Mouse (Mus musculus): ENCODE results near the gene Mpo. TPM values are rescaled to one million over a fixed set of nuclear protein-coding genes. Genes with fewer than 3 reads are reported as not detected.

The Mpo gene
- polyA plus RNA-seq, 1 experiment from 2014 or later, result 3.7 TPM

DNA sequence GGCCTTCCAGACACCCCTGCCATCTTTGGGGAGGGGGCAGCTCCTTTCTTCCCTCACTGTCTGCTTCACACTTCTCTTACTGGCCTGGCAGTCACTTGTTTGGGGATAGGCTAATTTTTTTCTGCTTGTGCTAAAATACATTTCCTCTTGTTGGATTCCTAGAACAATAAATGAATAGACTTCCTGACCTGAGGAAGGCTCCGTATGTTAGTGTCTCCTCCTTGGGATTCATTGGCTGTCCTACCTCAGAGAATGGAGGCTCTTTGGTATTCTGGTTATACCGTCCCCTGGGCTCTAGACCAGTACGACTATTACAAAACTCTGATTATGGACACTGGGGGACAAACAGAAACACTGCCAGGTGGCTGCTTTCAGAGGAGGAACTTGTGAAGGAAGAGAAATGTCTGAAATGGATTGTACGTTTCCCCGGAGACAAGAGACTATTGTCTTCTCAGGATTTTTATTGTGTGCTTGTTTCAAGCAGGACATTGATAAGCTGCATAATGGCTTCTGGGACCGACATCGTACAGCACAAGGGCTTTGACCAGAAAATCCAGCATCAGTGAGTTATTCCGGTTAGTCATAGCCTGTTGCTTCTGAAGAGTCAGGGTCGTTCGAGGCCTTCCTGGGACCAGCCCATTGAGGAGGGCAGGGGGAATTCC, 35.0 kb downstream of the Mpo start, which contains the start of gene Lpo:
Lpo (minus strand) TSS at position 51 of the 662 bp plus-strand sequence.
- DNase-seq (ENCODE audit: low spot score), result no peak

DNA sequence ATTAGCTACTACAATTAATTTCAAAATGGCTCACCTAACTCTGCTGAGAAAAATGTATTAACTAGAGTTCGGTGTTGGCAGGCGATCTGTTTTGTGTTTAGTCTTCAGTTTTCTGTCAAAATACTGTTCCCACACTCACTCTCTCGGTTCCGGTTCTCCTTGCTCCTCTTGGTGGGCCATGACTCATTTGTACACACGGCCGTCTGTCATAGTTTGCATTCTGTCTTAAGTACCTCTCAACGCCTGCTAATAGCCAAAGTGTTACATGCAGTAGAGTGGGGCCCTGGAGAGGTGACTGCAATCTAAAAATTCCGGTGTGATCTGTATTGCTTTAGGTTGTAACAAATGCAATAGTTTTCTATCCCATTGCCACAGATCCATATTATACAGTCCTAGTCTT, 47.3 kb downstream of the Mpo start:
- H3K27ac ChIP-seq (replicated peaks; ENCODE audit: low read depth, low read length), result no peak overlapping the region
- no peak overlapping the region for H3K4me2 ChIP-seq (ENCODE audit: low read depth, severe bottlenecking)
- no peak overlapping the region for H3K4me3 ChIP-seq (ENCODE audit: low read depth, low read length)
- DNase-seq (ENCODE audit: low spot score) (no peak), ATAC-seq (ENCODE audit: insufficient number of reproducible peaks, low FRiP score, low TSS enrichment, low read depth) (no peak)
- no peaks in the 10 kb centered on the region for H3K4me1 ChIP-seq (ENCODE audit: control insufficient read depth, insufficient read depth, low read length)
- no peaks in the 10 kb centered on the region for H3K36me3 ChIP-seq (ENCODE audit: control insufficient read depth, insufficient read depth, low read length)
- 81% methylated on average over 8 of the region's 8 CpGs for whole genome bisulfite sequencing
- H3K9ac ChIP-seq (ENCODE audit: low read length), result no peak overlapping the region
- no peaks in the 10 kb centered on the region for H3K9me3 ChIP-seq (ENCODE audit: control insufficient read depth, low read length)
- H3K27me3 ChIP-seq (ENCODE audit: control insufficient read depth, insufficient read depth, low read length), result no peaks in the 10 kb centered on the region

More for the DNA sequence above, 35.0 kb downstream of the Mpo start, which contains the start of gene Lpo:
- Histone ChIP-seq H3K9ac (ENCODE audit: low read length) (no peak within 1 kb of the TSS), H3K4me1 (ENCODE audit: control insufficient read depth, insufficient read depth, low read length) (no peaks in the 10 kb centered on the region), H3K4me2 (ENCODE audit: low read depth, severe bottlenecking) (no peak within 1 kb of the TSS), H3K36me3 (ENCODE audit: control insufficient read depth, insufficient read depth, low read length) (no peaks in the 10 kb centered on the region), H3K9me3 (ENCODE audit: control insufficient read depth, low read length) (no peaks in the 10 kb centered on the region), H3K4me3 (ENCODE audit: low read depth, low read length) (no peak within 1 kb of the TSS), H3K27me3 (ENCODE audit: control insufficient read depth, insufficient read depth, low read length) (no peaks in the 10 kb centered on the region), H3K27ac (replicated peaks; ENCODE audit: low read depth, low read length) (no peak within 1 kb of the TSS)
- 78% methylated on average over 10 of the region's 10 CpGs for WGBS
- ATAC-seq (ENCODE audit: insufficient number of reproducible peaks, low FRiP score, low TSS enrichment, low read depth), result no peak

DNA sequence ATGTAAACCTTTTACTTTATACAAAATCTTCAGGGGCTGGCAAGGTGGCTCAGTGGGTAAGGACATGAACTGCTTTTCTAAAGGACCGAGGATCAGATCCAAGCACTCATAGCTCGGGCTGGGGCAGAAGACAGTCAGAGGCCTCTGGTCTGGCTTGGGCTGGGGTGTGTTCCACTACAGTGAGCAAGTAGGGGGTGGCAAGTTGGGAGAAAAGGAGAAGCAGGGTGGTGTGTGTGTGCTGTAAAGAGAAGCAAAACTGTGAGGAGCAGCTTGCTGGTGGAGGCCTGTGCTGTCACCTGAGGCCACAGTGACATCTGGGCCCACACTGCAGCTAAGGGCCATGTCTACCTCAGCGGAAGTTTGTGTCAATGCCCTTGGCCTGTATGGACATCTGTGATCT, 48.1 kb downstream of the Mpo start:
- WGBS, result 84% methylated on average over 3 of the region's 3 CpGs
- ATAC-seq (ENCODE audit: insufficient number of reproducible peaks, low FRiP score, low TSS enrichment, low read depth) (no peak), DNase-seq (ENCODE audit: low spot score) (no peak)
- Histone ChIP-seq H3K4me1 (ENCODE audit: control insufficient read depth, insufficient read depth, low read length) (no peaks in the 10 kb centered on the region), H3K36me3 (ENCODE audit: control insufficient read depth, insufficient read depth, low read length) (no peaks in the 10 kb centered on the region), H3K4me2 (ENCODE audit: low read depth, severe bottlenecking) (no peak overlapping the region), H3K27me3 (ENCODE audit: control insufficient read depth, insufficient read depth, low read length) (no peaks in the 10 kb centered on the region), H3K4me3 (ENCODE audit: low read depth, low read length) (no peak overlapping the region), H3K9ac (ENCODE audit: low read length) (no peak overlapping the region), H3K9me3 (ENCODE audit: control insufficient read depth, low read length) (no peaks in the 10 kb centered on the region), H3K27ac (replicated peaks; ENCODE audit: low read depth, low read length) (no peak overlapping the region)

- no peak overlapping the region for H3K4me2 ChIP-seq (ENCODE audit: low read depth, severe bottlenecking)
- no peaks in the 10 kb centered on the region for H3K27me3 ChIP-seq (ENCODE audit: control insufficient read depth, insufficient read depth, low read length)
- no peak overlapping the region for H3K9ac ChIP-seq (ENCODE audit: low read length)
- no peaks in the 10 kb centered on the region for H3K4me1 ChIP-seq (ENCODE audit: control insufficient read depth, insufficient read depth, low read length)
- no peak overlapping the region for H3K4me3 ChIP-seq (ENCODE audit: low read depth, low read length)
- no peaks in the 10 kb centered on the region for H3K36me3 ChIP-seq (ENCODE audit: control insufficient read depth, insufficient read depth, low read length)
- ATAC-seq (ENCODE audit: insufficient number of reproducible peaks, low FRiP score, low TSS enrichment, low read depth) (no peak), DNase-seq (ENCODE audit: low spot score) (no peak)
- H3K27ac ChIP-seq (replicated peaks; ENCODE audit: low read depth, low read length), result no peak overlapping the region
- 86% methylated on average over 12 of the region's 12 CpGs for WGBS
- no peaks in the 10 kb centered on the region for H3K9me3 ChIP-seq (ENCODE audit: control insufficient read depth, low read length)
These were observed 53.7 kb downstream of the Mpo start for GRCm38 (mm10) chr11:87846968-87847600.

- no peaks in the 10 kb centered on the region for H3K27me3 ChIP-seq (ENCODE audit: control insufficient read depth, insufficient read depth, low read length)
- H3K4me2 ChIP-seq (ENCODE audit: low read depth, severe bottlenecking), result no peak overlapping the region
- no peak overlapping the region for H3K27ac ChIP-seq (replicated peaks; ENCODE audit: low read depth, low read length)
- no peak overlapping the region for H3K4me3 ChIP-seq (ENCODE audit: low read depth, low read length)
- H3K4me1 ChIP-seq (ENCODE audit: control insufficient read depth, insufficient read depth, low read length), result no peaks in the 10 kb centered on the region
- no peaks in the 10 kb centered on the region for H3K36me3 ChIP-seq (ENCODE audit: control insufficient read depth, insufficient read depth, low read length)
- no peak for ATAC-seq (ENCODE audit: insufficient number of reproducible peaks, low FRiP score, low TSS enrichment, low read depth)
- DNase-seq (ENCODE audit: low spot score), result no peak
- no peak overlapping the region for H3K9ac ChIP-seq (ENCODE audit: low read length)
- H3K9me3 ChIP-seq (ENCODE audit: control insufficient read depth, low read length), result no peaks in the 10 kb centered on the region
- WGBS, result 77% methylated on average over 6 of the region's 6 CpGs
These were observed 54.5 kb downstream of the Mpo start for GRCm38 (mm10) chr11:87847884-87848283.

GRCm38 (mm10) chr11:87852690-87853596, 59.6 kb downstream of the Mpo start, which contains the start of gene Mks1:
Gene Mks1 (plus strand): TSS chr11:87853215.
- Histone ChIP-seq H3K9ac (ENCODE audit: low read length) (peak within 1 kb of the TSS; percentile 60), H3K4me3 (ENCODE audit: low read depth, low read length) (peak within 1 kb of the TSS; percentile 59), H3K27me3 (ENCODE audit: control insufficient read depth, insufficient read depth, low read length) (no peaks in the 10 kb centered on the region), H3K9me3 (ENCODE audit: control insufficient read depth, low read length) (no peaks in the 10 kb centered on the region), H3K4me2 (ENCODE audit: low read depth, severe bottlenecking) (peak within 1 kb of the TSS; percentile 66), H3K36me3 (ENCODE audit: control insufficient read depth, insufficient read depth, low read length) (no peaks in the 10 kb centered on the region), H3K4me1 (ENCODE audit: control insufficient read depth, insufficient read depth, low read length) (peaks cover 4% of the 10 kb centered on the region; the same call in 1 of the 2 replicates), H3K27ac (replicated peaks; ENCODE audit: low read depth, low read length) (0 out of 2 replicates have a peak within 1 kb of the TSS, but pooled peaks have one; percentile 45)
- ATAC-seq (ENCODE audit: insufficient number of reproducible peaks, low FRiP score, low TSS enrichment, low read depth), result peak; percentile 84
- peak; percentile 94 for DNase-seq (ENCODE audit: low spot score)
- WGBS, result 5% methylated on average over 40 of the region's 40 CpGs

DNA sequence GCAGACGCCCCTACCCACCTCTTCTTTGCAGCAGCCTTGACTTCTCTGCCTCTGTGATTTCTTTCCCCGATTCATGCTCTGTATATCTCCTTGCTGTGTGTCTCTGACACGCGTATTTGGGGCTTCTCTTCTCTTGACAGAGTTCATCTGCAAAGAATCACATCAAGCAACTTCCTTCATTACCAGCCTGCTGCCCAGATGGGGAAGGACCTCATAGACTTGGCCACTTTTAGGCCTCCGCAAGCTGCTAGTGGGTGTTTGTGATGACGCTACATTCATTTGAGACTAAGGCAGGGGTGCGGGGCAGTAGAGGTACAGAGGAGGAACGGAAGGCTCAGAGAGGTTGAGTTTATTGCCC, 60.2 kb downstream of the Mpo start:
- H3K4me3 ChIP-seq (ENCODE audit: low read depth, low read length), result peak overlapping the region; percentile 59
- H3K27ac ChIP-seq (replicated peaks; ENCODE audit: low read depth, low read length), result 0 out of 2 replicates have a peak overlapping the region, but pooled peaks have one; percentile 45
- no peaks in the 10 kb centered on the region for H3K9me3 ChIP-seq (ENCODE audit: control insufficient read depth, low read length)
- WGBS, result 40% methylated on average over 8 of the region's 8 CpGs
- ATAC-seq (ENCODE audit: insufficient number of reproducible peaks, low FRiP score, low TSS enrichment, low read depth), result no peak
- H3K4me1 ChIP-seq (ENCODE audit: control insufficient read depth, insufficient read depth, low read length), result peaks cover 4% of the 10 kb centered on the region; the same call in 1 of the 2 replicates
- peak overlapping the region; percentile 60 for H3K9ac ChIP-seq (ENCODE audit: low read length)
- H3K4me2 ChIP-seq (ENCODE audit: low read depth, severe bottlenecking), result peak overlapping the region; percentile 66
- DNase-seq (ENCODE audit: low spot score), result peak; percentile 24
- no peaks in the 10 kb centered on the region for H3K27me3 ChIP-seq (ENCODE audit: control insufficient read depth, insufficient read depth, low read length)
- no peaks in the 10 kb centered on the region for H3K36me3 ChIP-seq (ENCODE audit: control insufficient read depth, insufficient read depth, low read length)

All from limb, embryonic 11.5 days (tissue).